Mouse (Mus musculus): ENCODE measurements at regions not wholly inside any gene's neighbourhood (a gene's known extent, or its start where the extent isn't known, plus 50 kb on each side); places are given as distances from the start of the nearest gene placed in this dataset.

DNA sequence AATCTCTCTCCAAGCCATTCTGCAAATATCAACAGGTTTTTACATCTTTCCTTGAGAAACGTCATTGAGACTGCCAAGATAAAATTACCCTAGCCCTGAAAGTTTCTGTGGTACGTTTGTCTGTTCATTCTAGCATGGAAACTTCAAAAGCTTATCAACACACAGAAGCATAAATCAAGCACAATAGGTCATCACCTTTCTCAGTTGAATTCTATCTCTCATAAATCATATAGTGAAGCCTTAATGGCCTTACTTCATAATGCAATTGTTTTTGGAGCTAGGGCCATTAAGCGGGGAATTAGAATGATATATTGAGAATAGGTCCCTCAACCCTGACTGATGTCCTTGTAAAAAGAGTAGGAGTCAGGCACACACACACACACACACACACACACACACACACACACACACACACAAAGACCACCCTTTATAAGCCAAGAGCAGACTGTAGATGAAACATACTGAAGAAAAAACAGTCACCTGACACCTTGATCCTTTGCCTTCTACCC lies 166.5 kb upstream of the Cenpe start:
- Histone ChIP-seq H3K27me3 (ENCODE audit: control insufficient read depth in 1 of 2, insufficient read depth in 2 of 2, low read length in 2 of 2) (no peaks in the 10 kb centered on the region), H3K4me1 (ENCODE audit: control insufficient read depth in 1 of 2, insufficient read depth in 2 of 2, low read length in 2 of 2) (no peaks in the 10 kb centered on the region), H3K27ac (ENCODE audit: control insufficient read depth, low read depth, low read length) (no peak overlapping the region), H3K4me3 (ENCODE audit: control insufficient read depth in 1 of 2, insufficient read depth in 1 of 2, low read depth in 2 of 2, low read length in 2 of 2) (no peak overlapping the region), H3K9me3 (replicated peaks; ENCODE audit: insufficient read depth, low read length) (no peaks in the 10 kb centered on the region), H3K79me2 (ENCODE audit: control insufficient read depth, insufficient read depth, low read length, poor library complexity) (no peaks in the 10 kb centered on the region), H3K36me3 (ENCODE audit: control insufficient read depth in 1 of 2, insufficient read depth in 2 of 2, low read length in 2 of 2) (no peaks in the 10 kb centered on the region), H3K9ac (ENCODE audit: control insufficient read depth, low read depth, low read length, poor library complexity, severe bottlenecking) (no peak overlapping the region)
- DNase-seq (ENCODE audit: low read depth, low spot score) = no peak
- no peak for TF ChIP-seq CHD2 (IDR thresholded peaks at IDR 0.05; ENCODE audit: low read length)
- TF ChIP-seq POLR2A (IDR thresholded peaks at IDR 0.05; ENCODE audit: control insufficient read depth in 1 of 2, insufficient read depth in 1 of 2, low read depth in 1 of 2, low read length in 2 of 2, poor library complexity in 1 of 2) = no peak
- no peak for TF ChIP-seq TCF12 (IDR thresholded peaks at IDR 0.05; ENCODE audit: low read depth, low read length)
- TF ChIP-seq NELFE (IDR thresholded peaks at IDR 0.05; ENCODE audit: low read depth, low read length) = no peak
- TF ChIP-seq ETS1 (IDR thresholded peaks at IDR 0.05; ENCODE audit: low read depth, low read length) = no peak
- TF ChIP-seq ZNF384 (IDR thresholded peaks at IDR 0.05; ENCODE audit: low read depth, low read length) = no peak
- TF ChIP-seq EP300 (IDR thresholded peaks at IDR 0.05; ENCODE audit: low read depth in 1 of 2, low read length in 2 of 2) = no peak
- no peak for TF ChIP-seq UBTF (IDR thresholded peaks at IDR 0.05; ENCODE audit: borderline replicate concordance, insufficient read depth, low read depth, low read length)
- TF ChIP-seq ZKSCAN1 (IDR thresholded peaks at IDR 0.05; ENCODE audit: low read depth, low read length) = no peak
- TF ChIP-seq RCOR1 (IDR thresholded peaks at IDR 0.05; ENCODE audit: low read depth, low read length) = no peak
- TF ChIP-seq NRF1 (IDR thresholded peaks at IDR 0.05; ENCODE audit: insufficient read depth, low read depth, low read length, poor library complexity, severe bottlenecking) = no peak
- TF ChIP-seq USF1 (IDR thresholded peaks at IDR 0.05; ENCODE audit: low read depth, low read length) = no peak
- TF ChIP-seq ZMIZ1 (IDR thresholded peaks at IDR 0.05; ENCODE audit: low read depth, low read length) = no peak
- no peak for TF ChIP-seq MEF2A (IDR thresholded peaks at IDR 0.05; ENCODE audit: extremely low read depth, insufficient replicate concordance, low read depth, low read length, poor library complexity, severe bottlenecking)

DNA sequence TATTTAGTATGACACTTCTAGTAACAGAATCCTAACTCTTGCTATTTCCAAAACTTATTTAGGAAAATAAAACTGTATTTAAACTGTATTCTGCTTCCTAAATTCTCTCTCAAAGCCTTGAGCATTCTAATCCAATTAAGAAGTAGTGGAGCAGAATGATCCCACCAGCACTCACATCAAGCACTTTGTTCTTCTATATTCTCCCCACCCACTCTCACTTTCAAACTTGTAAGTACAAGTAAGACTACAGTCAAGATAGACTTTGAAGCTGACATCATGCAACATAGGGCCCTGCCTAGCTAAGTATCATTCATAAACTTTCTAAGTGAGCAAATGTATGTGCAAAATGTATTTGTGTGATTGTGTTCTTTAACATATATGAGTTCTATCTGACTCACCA lies 120.8 kb upstream of the Cenpe start:
- Histone ChIP-seq H3K4me3 (ENCODE audit: control insufficient read depth in 1 of 2, insufficient read depth in 1 of 2, low read depth in 2 of 2, low read length in 2 of 2) (no peak overlapping the region), H3K9me3 (replicated peaks; ENCODE audit: insufficient read depth, low read length) (no peaks in the 10 kb centered on the region), H3K36me3 (ENCODE audit: control insufficient read depth in 1 of 2, insufficient read depth in 2 of 2, low read length in 2 of 2) (no peaks in the 10 kb centered on the region), H3K27ac (ENCODE audit: control insufficient read depth, low read depth, low read length) (no peak overlapping the region), H3K27me3 (ENCODE audit: control insufficient read depth in 1 of 2, insufficient read depth in 2 of 2, low read length in 2 of 2) (no peaks in the 10 kb centered on the region), H3K4me1 (ENCODE audit: control insufficient read depth in 1 of 2, insufficient read depth in 2 of 2, low read length in 2 of 2) (no peaks in the 10 kb centered on the region), H3K79me2 (ENCODE audit: control insufficient read depth, insufficient read depth, low read length, poor library complexity) (no peaks in the 10 kb centered on the region), H3K9ac (ENCODE audit: control insufficient read depth, low read depth, low read length, poor library complexity, severe bottlenecking) (no peak overlapping the region)
- TF ChIP-seq MXI1 (IDR thresholded peaks at IDR 0.05; ENCODE audit: low read depth, low read length) (no peak), TAL1 (IDR thresholded peaks at IDR 0.05; ENCODE audit: low read length) (no peak), ETS1 (IDR thresholded peaks at IDR 0.05; ENCODE audit: low read depth, low read length) (no peak), NRF1 (IDR thresholded peaks at IDR 0.05; ENCODE audit: insufficient read depth, low read depth, low read length, poor library complexity, severe bottlenecking) (no peak), HCFC1 (IDR thresholded peaks at IDR 0.05; ENCODE audit: low read depth, low read length) (no peak), JUND (IDR thresholded peaks at IDR 0.05; ENCODE audit: low read depth, low read length) (no peak), SIN3A (IDR thresholded peaks at IDR 0.05; ENCODE audit: low read length) (no peak), MAFK (IDR thresholded peaks at IDR 0.05; ENCODE audit: borderline replicate concordance, low read depth, low read length) (no peak), EP300 (IDR thresholded peaks at IDR 0.05; ENCODE audit: low read depth in 1 of 2, low read length in 2 of 2) (no peak), TBP (IDR thresholded peaks at IDR 0.05; ENCODE audit: low read depth, low read length) (no peak), CHD1 (IDR thresholded peaks at IDR 0.05; ENCODE audit: low read depth, low read length) (no peak), USF2 (IDR thresholded peaks at IDR 0.05; ENCODE audit: borderline replicate concordance in 1 of 2, insufficient read depth in 1 of 2, low read depth in 1 of 2, low read length in 2 of 2) (no peak), NELFE (IDR thresholded peaks at IDR 0.05; ENCODE audit: low read depth, low read length) (no peak), ZNF384 (IDR thresholded peaks at IDR 0.05; ENCODE audit: low read depth, low read length) (no peak), GATA1 (IDR thresholded peaks at IDR 0.05; ENCODE audit: low read depth, low read length) (no peak)
- DNase-seq (ENCODE audit: low read depth, low spot score) = no peak
